ENCODE assay signal across 9 mouse cellular contexts in the genomic region with DNA sequence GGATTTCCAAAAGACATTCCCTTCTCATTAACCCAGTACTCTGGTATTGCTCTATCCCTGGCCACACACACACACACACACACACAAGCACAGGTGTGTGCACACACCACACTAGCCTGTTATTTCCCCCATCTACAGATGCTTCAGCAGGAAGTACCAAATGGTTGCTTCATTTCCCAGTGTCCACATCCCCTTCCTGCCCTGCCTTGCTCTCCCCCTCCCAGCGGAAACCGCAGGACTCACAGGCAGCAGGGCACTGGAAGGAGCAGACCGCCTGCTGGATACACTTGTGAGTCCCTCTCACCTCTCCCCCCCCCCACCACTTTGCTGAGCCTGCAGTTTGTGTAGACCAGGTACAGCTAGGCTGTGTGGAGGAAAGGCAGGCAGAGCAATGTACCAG. TPM values are rescaled to one million over a fixed set of nuclear protein-coding genes. Genes with fewer than 3 reads are reported as not detected.
A peak's percentile ranks its signal among the peaks of the same experiment; 100 is the strongest.
DNase-seq lines count a peak whose midpoint lies in the region; ATAC-seq lines count a peak whose summit lies in the region.
"Had no signal": no experiment of that assay in that cellular context is flagged by ENCODE, and none has a peak within 500 bp of the region (broad histone marks: within the 10 kb centered on the region; RNA-seq: fewer than 3 reads in every experiment).

No protein-coding gene starts in this region.

- peak; percentile 63 for DNase-seq in gastrocnemius, postnatal 25 days
- DNase-seq in gastrocnemius, postnatal 4 days (ENCODE audit: low spot score in 2 of 2), result no peak
- peak; percentile 54 for DNase-seq in embryonic facial prominence, embryonic 14.5 days (ENCODE audit: low spot score)
- peak; percentile 62 for DNase-seq in kidney, adult 9 months
- peak; percentile 72 to 83 for DNase-seq in lung, postnatal 4 days
- peak; percentile 47 for DNase-seq in yolk sac, embryonic 10.5 days (ENCODE audit: low spot score)
- no peak for DNase-seq in cerebellum, adult 9-11 months
- no peak for DNase-seq in ovary, postnatal 36 days (ENCODE audit: low spot score)

- H3K4me1 ChIP-seq in embryonic facial prominence, embryonic 14.5 days (ENCODE audit: control insufficient read depth, insufficient read depth, low read length), result peaks cover 20% of the 10 kb centered on the region; the same call in 1 of the 2 replicates

- ATAC-seq in embryonic facial prominence, embryonic 14.5 days (ENCODE audit: low read depth), result peak; percentile 32; the same call in 1 of the 2 replicates

- H3K9ac ChIP-seq in embryonic facial prominence, embryonic 14.5 days (ENCODE audit: low read depth, low read length), result no peak overlapping the region

- H3K9me3 ChIP-seq in embryonic facial prominence, embryonic 14.5 days (ENCODE audit: control insufficient read depth, low read length), result no peaks in the 10 kb centered on the region
- H3K9me3 ChIP-seq: G1E had no signal

- no peak overlapping the region for H3K4me2 ChIP-seq in embryonic facial prominence, embryonic 14.5 days (ENCODE audit: low read depth, low read length)

- H3K27ac ChIP-seq in embryonic facial prominence, embryonic 14.5 days (replicated peaks; ENCODE audit: low read depth, low read length), result no peak overlapping the region

- no peaks in the 10 kb centered on the region for H3K27me3 ChIP-seq in embryonic facial prominence, embryonic 14.5 days (replicated peaks; ENCODE audit: control insufficient read depth, insufficient read depth, low read length)

- H3K4me3 ChIP-seq in embryonic facial prominence, embryonic 14.5 days (ENCODE audit: low read depth, low read length), result no peak overlapping the region

- 28% methylated on average over 3 of the region's 3 CpGs for WGBS in embryonic facial prominence, embryonic 14.5 days

- H3K36me3 ChIP-seq in embryonic facial prominence, embryonic 14.5 days (ENCODE audit: control insufficient read depth, insufficient read depth, low read length), result no peaks in the 10 kb centered on the region

RNA-seq across cellular contexts. Expression of gene Rcsd1, which starts 18.0 kb away (rescaled TPM):
- 10 to 100 TPM; 80.0 to 85.8 TPM for total RNA-seq in gastrocnemius, postnatal 25 days (2021)
- 100 to 1,000 TPM; 108 to 126 TPM for total RNA-seq in gastrocnemius, postnatal 4 days (2021)
- polyA plus RNA-seq in embryonic facial prominence, embryonic 14.5 days (2014; fragmentation: Nextera tagmentation; extraction: Ambion mirVana), result 11.1 and 14.9 TPM in 2 replicates

RNA-seq across cellular contexts. Expression of gene Mpzl1, which starts 57.2 kb away (rescaled TPM):
- total RNA-seq in gastrocnemius, postnatal 25 days (2021), result 10 to 100 TPM in 1 of 2 experiments, 1 to 10 TPM in 1; 9.2 to 10.1 TPM
- 10 to 100 TPM; 57.2 to 61.3 TPM for total RNA-seq in gastrocnemius, postnatal 4 days (2021)
- polyA plus RNA-seq in embryonic facial prominence, embryonic 14.5 days (2014; fragmentation: Nextera tagmentation; extraction: Ambion mirVana), result 157 and 170 TPM in 2 replicates

Comparison
In these comparisons a context has a peak if more than half of its experiments do, and no peak if none do; other contexts are left out.
1. DNase-seq: peak in gastrocnemius, postnatal 25 days (single experiment), embryonic facial prominence, embryonic 14.5 days (single experiment), kidney, adult 9 months (single experiment), lung, postnatal 4 days (2 of 2) and yolk sac, embryonic 10.5 days (single experiment); none in gastrocnemius, postnatal 4 days (0 of 2), cerebellum, adult 9-11 months (single experiment) and ovary, postnatal 36 days (single experiment).
2. RNA of gene Mpzl1, which starts 57.2 kb away (total RNA-seq): 57.2 to 61.3 TPM in gastrocnemius, postnatal 4 days; 9.2 to 10.1 TPM in gastrocnemius, postnatal 25 days; every median in the first group is over 4 times any median in the second.